Mouse (Mus musculus) bone marrow, adult 2 months (tissue): Measurements from ENCODE around the gene Faf2. TPM values are rescaled to one million over a fixed set of nuclear protein-coding genes. Genes with fewer than 3 reads are reported as not detected.

Experiments used
- H3K27ac ChIP-seq: fragments of 200-500 bp; 2 replicates; pipeline ENCODE4 v1.5.1; 2012; ENCODE audit warnings: low read depth, mild to moderate bottlenecking, control low read depth, inconsistent platforms, low read length; ENCODE audit not compliant: control insufficient read depth, poor library complexity, insufficient read depth
- H3K4me1 ChIP-seq: fragments of 200-500 bp; 2 replicates; pipeline ENCODE4 v1.6.1; 2011; ENCODE audit warnings: low read length; ENCODE audit not compliant: control insufficient read depth, insufficient read depth
- H3K4me3 ChIP-seq: fragments of 200-500 bp; replicated peaks from 2 replicates; pipeline ENCODE3; 2011; ENCODE audit warnings: mild to moderate bottlenecking, low read depth, low read length, control low read depth; ENCODE audit not compliant: control insufficient read depth
- CTCF ChIP-seq: fragments of 200-500 bp; IDR thresholded peaks from 2 replicates; pipeline ENCODE4 v1.5.1; 2011; ENCODE audit warnings: low read length, control low read depth; ENCODE audit not compliant: control insufficient read depth, insufficient read depth
- POLR2A ChIP-seq: fragments of 200-500 bp; IDR thresholded peaks from 2 replicates; pipeline ENCODE4 v1.6.1; 2011; ENCODE audit warnings: low read depth, mild to moderate bottlenecking, control low read depth, low read length, borderline replicate concordance; ENCODE audit not compliant: control insufficient read depth
- WGBS: fragments of 180-500 bp; shearing (Covaris S2); methylation state at CpG from one replicate; pipeline ENCODE4 v1.1.7; 2018; 5-methylcytosine and 5-hydroxymethylcytosine counted together
- polyA plus RNA-seq: library from polyadenylated mRNA; stranded (reverse); fragments of >200 nt; gene quantifications from 2 replicates; pipeline ENCODE4 v1.2.4, GENCODE M21; 2011; ENCODE audit warnings: low replicate concordance; ENCODE audit not compliant: missing spikeins, insufficient read depth, insufficient read length

Faf2 gene
- polyA plus RNA-seq, 1 experiment = 26.3 TPM

GRCm38 (mm10) chr13:54598622-54599143 is 22.9 kb upstream of the Faf2 start:
- Histone ChIP-seq H3K27ac (no peak overlapping the region), H3K4me3 (no peak overlapping the region), H3K4me1 (no peaks in the 10 kb centered on the region; the same call in 1 of the 2 replicates)
- WGBS = 85% methylated on average over 12 of the region's 12 CpGs
- no peak for TF ChIP-seq CTCF

GRCm38 (mm10) chr13:54602639-54603111 is 18.9 kb upstream of the Faf2 start:
- H3K4me3 ChIP-seq = no peak overlapping the region
- H3K27ac ChIP-seq = no peak overlapping the region
- no peaks in the 10 kb centered on the region for H3K4me1 ChIP-seq
- 85% methylated on average over 3 of the region's 3 CpGs for WGBS
- TF ChIP-seq CTCF (no peak), POLR2A (no peak)

GRCm38 (mm10) chr13:54603501-54603900 is 18.1 kb upstream of the Faf2 start:
- no peaks in the 10 kb centered on the region for H3K4me1 ChIP-seq
- H3K4me3 ChIP-seq = no peak overlapping the region
- no peak for TF ChIP-seq POLR2A
- TF ChIP-seq CTCF = no peak
- no peak overlapping the region for H3K27ac ChIP-seq

- WGBS = 90% methylated on average over 4 of the region's 4 CpGs
- Histone ChIP-seq H3K4me1 (no peaks in the 10 kb centered on the region), H3K27ac (no peak overlapping the region), H3K4me3 (no peak overlapping the region)
- TF ChIP-seq POLR2A = no peak
- TF ChIP-seq CTCF = no peak
These were observed 17.4 kb upstream of the Faf2 start for GRCm38 (mm10) chr13:54604221-54604620.

GRCm38 (mm10) chr13:54605426-54605825 is 16.2 kb upstream of the Faf2 start:
- no peaks in the 10 kb centered on the region for H3K4me1 ChIP-seq
- 79% methylated on average over 5 of the region's 5 CpGs for WGBS
- no peak overlapping the region for H3K4me3 ChIP-seq
- no peak overlapping the region for H3K27ac ChIP-seq
- TF ChIP-seq CTCF = no peak

- WGBS = 80% methylated on average over 5 of the region's 5 CpGs
- Histone ChIP-seq H3K4me1 (no peaks in the 10 kb centered on the region), H3K27ac (no peak overlapping the region), H3K4me3 (no peak overlapping the region)
- TF ChIP-seq CTCF (no peak), POLR2A (no peak)
These were observed 14.4 kb upstream of the Faf2 start for GRCm38 (mm10) chr13:54607204-54607603.

GRCm38 (mm10) chr13:54608002-54608401 is 13.6 kb upstream of the Faf2 start:
- 76% methylated on average over 3 of the region's 3 CpGs for WGBS
- no peak for TF ChIP-seq CTCF
- TF ChIP-seq POLR2A = no peak
- no peaks in the 10 kb centered on the region for H3K4me1 ChIP-seq
- H3K27ac ChIP-seq = no peak overlapping the region
- no peak overlapping the region for H3K4me3 ChIP-seq

- Histone ChIP-seq H3K27ac (no peak overlapping the region), H3K4me3 (no peak overlapping the region), H3K4me1 (no peaks in the 10 kb centered on the region)
- WGBS = 86% methylated on average over 8 of the region's 8 CpGs
- TF ChIP-seq CTCF (no peak), POLR2A (no peak)
These were observed 12.9 kb upstream of the Faf2 start for GRCm38 (mm10) chr13:54608666-54609065.

- 70% methylated on average over 1 of the region's 1 CpGs for WGBS
- no peak for TF ChIP-seq POLR2A
- TF ChIP-seq CTCF = no peak
- H3K27ac ChIP-seq = no peak overlapping the region
- H3K4me1 ChIP-seq = no peaks in the 10 kb centered on the region
- H3K4me3 ChIP-seq = no peak overlapping the region
These were observed 12.3 kb upstream of the Faf2 start for GRCm38 (mm10) chr13:54609301-54609700.

- Histone ChIP-seq H3K4me1 (no peaks in the 10 kb centered on the region), H3K4me3 (peak overlapping the region; percentile 79)
- WGBS = 18% methylated on average over 13 of the region's 13 CpGs
These were observed 11.0 kb upstream of the Faf2 start for GRCm38 (mm10) chr13:54610613-54610971.

More at GRCm38 (mm10) chr13:54610613-54610971, 11.0 kb upstream of the Faf2 start:
- no peak for TF ChIP-seq POLR2A
- peak overlapping the region; percentile 48 for H3K27ac ChIP-seq
